Mouse (Mus musculus) cerebellum, adult 2 months (tissue): ENCODE measurements around the gene Ggta1. TPM values are rescaled to one million over a fixed set of nuclear protein-coding genes. Genes with fewer than 3 reads are reported as not detected.

Source experiments
- DNase-seq, 2 experiments: peaks; one replicate each; pipeline ENCODE4 v3.0.0; 2021
- H3K27ac ChIP-seq: fragments of 200-500 bp; 2 replicates; pipeline ENCODE4 v1.5.1; 2012; ENCODE audit warnings: low read length, control low read depth, inconsistent platforms; ENCODE audit not compliant: insufficient read depth
- H3K27me3 ChIP-seq: fragments of 200-500 bp; 2 replicates; pipeline ENCODE4 v1.6.1; 2012; ENCODE audit warnings: inconsistent platforms, mild to moderate bottlenecking, low read length, moderate library complexity; ENCODE audit not compliant: control insufficient read depth, insufficient read depth
- H3K4me1 ChIP-seq: fragments of 200-500 bp; 2 replicates; pipeline ENCODE4 v1.6.1; 2011; ENCODE audit warnings: low read length; ENCODE audit not compliant: control insufficient read depth, insufficient read depth
- H3K4me3 ChIP-seq: fragments of 200-500 bp; replicated peaks from 2 replicates; pipeline ENCODE3; 2011; ENCODE audit warnings: mild to moderate bottlenecking, low read depth, low read length, control low read depth; ENCODE audit not compliant: insufficient read depth
- CTCF ChIP-seq: fragments of 200-500 bp; IDR thresholded peaks from 2 replicates; pipeline ENCODE4 v1.5.1; 2011; ENCODE audit warnings: low read depth, mild to moderate bottlenecking, control low read depth, low read length, moderate library complexity, borderline replicate concordance; ENCODE audit not compliant: insufficient read depth
- POLR2A ChIP-seq: fragments of 200-500 bp; IDR thresholded peaks from 2 replicates; pipeline ENCODE4 v1.6.1; 2011; ENCODE audit warnings: low read length, control low read depth, borderline replicate concordance; ENCODE audit not compliant: insufficient read depth
- WGBS: fragments of 180-500 bp; shearing (Covaris S2); methylation state at CpG from one replicate; pipeline ENCODE4 v1.1.7; 2018; 5-methylcytosine and 5-hydroxymethylcytosine counted together
- polyA plus RNA-seq: library from polyadenylated mRNA; depleted of rRNA; stranded (reverse); fragments of >200 nt; gene quantifications from 2 replicates; pipeline ENCODE4 v1.2.3, GENCODE M21; 2012

The Ggta1 gene
- polyA plus RNA-seq, 1 experiment = 1.2 TPM

GRCm38 (mm10) chr2:35423711-35424339 lies 39.2 kb downstream of the Ggta1 start:
- Histone ChIP-seq H3K4me3 (no peak overlapping the region), H3K27me3 (no peaks in the 10 kb centered on the region), H3K27ac (no peak overlapping the region), H3K4me1 (no peaks in the 10 kb centered on the region)
- WGBS = 96% methylated on average over 1 of the region's 1 CpGs
- DNase-seq = no peak
- TF ChIP-seq POLR2A (no peak), CTCF (no peak)

GRCm38 (mm10) chr2:35422384-35422783 lies 40.6 kb downstream of the Ggta1 start:
- TF ChIP-seq POLR2A (no peak), CTCF (no peak)
- DNase-seq = no peak
- no peaks in the 10 kb centered on the region for H3K4me1 ChIP-seq
- H3K4me3 ChIP-seq = no peak overlapping the region
- no peaks in the 10 kb centered on the region for H3K27me3 ChIP-seq
- WGBS = 95% methylated on average over 3 of the region's 3 CpGs
- no peak overlapping the region for H3K27ac ChIP-seq

- no peak for TF ChIP-seq POLR2A
- TF ChIP-seq CTCF = no peak
- Histone ChIP-seq H3K27ac (no peak overlapping the region), H3K27me3 (no peaks in the 10 kb centered on the region), H3K4me3 (no peak overlapping the region), H3K4me1 (no peaks in the 10 kb centered on the region)
- 89% methylated on average over 1 of the region's 1 CpGs for WGBS
- DNase-seq = no peak
These were observed 42.4 kb downstream of the Ggta1 start for GRCm38 (mm10) chr2:35420681-35421080.

- Histone ChIP-seq H3K27me3 (no peaks in the 10 kb centered on the region), H3K27ac (no peak overlapping the region), H3K4me1 (no peaks in the 10 kb centered on the region), H3K4me3 (no peak overlapping the region)
- no peak for TF ChIP-seq CTCF
- TF ChIP-seq POLR2A = no peak
- DNase-seq = no peak
- WGBS = 98% methylated on average over 2 of the region's 2 CpGs
These were observed 43.4 kb downstream of the Ggta1 start for GRCm38 (mm10) chr2:35419671-35420070.

- Histone ChIP-seq H3K27ac (no peak overlapping the region), H3K4me3 (no peak overlapping the region), H3K27me3 (no peaks in the 10 kb centered on the region), H3K4me1 (no peaks in the 10 kb centered on the region)
- no peak for TF ChIP-seq POLR2A
- no peak for TF ChIP-seq CTCF
- WGBS = 86% methylated on average over 4 of the region's 4 CpGs
- no peak for DNase-seq
These were observed 43.8 kb downstream of the Ggta1 start for GRCm38 (mm10) chr2:35419243-35419642.

- H3K4me3 ChIP-seq = no peak overlapping the region
- WGBS = 85% methylated on average over 1 of the region's 1 CpGs
- DNase-seq = no peak
- no peak for TF ChIP-seq POLR2A
- no peak for TF ChIP-seq CTCF
- H3K27ac ChIP-seq = no peak overlapping the region
- no peaks in the 10 kb centered on the region for H3K27me3 ChIP-seq
- H3K4me1 ChIP-seq = no peaks in the 10 kb centered on the region
These were observed 45.8 kb downstream of the Ggta1 start for GRCm38 (mm10) chr2:35417231-35417630.

GRCm38 (mm10) chr2:35416473-35416872 lies 46.6 kb downstream of the Ggta1 start:
- H3K27ac ChIP-seq = no peak overlapping the region
- no peaks in the 10 kb centered on the region for H3K4me1 ChIP-seq
- TF ChIP-seq POLR2A = no peak
- TF ChIP-seq CTCF = no peak
- no peak for DNase-seq
- no peak overlapping the region for H3K4me3 ChIP-seq
- no peaks in the 10 kb centered on the region for H3K27me3 ChIP-seq
- 84% methylated on average over 6 of the region's 6 CpGs for WGBS

GRCm38 (mm10) chr2:35412810-35413209 lies 50.2 kb downstream of the Ggta1 start:
- TF ChIP-seq CTCF (no peak), POLR2A (no peak)
- H3K27ac ChIP-seq = no peak overlapping the region
- 90% methylated on average over 3 of the region's 3 CpGs for WGBS
- no peak for DNase-seq
- H3K27me3 ChIP-seq = no peaks in the 10 kb centered on the region
- no peaks in the 10 kb centered on the region for H3K4me1 ChIP-seq
- H3K4me3 ChIP-seq = no peak overlapping the region

GRCm38 (mm10) chr2:35412246-35412645 lies 50.8 kb downstream of the Ggta1 start:
- 80% methylated on average over 2 of the region's 2 CpGs for WGBS
- no peak for DNase-seq
- Histone ChIP-seq H3K27ac (no peak overlapping the region), H3K4me3 (no peak overlapping the region), H3K4me1 (no peaks in the 10 kb centered on the region), H3K27me3 (no peaks in the 10 kb centered on the region)
- no peak for TF ChIP-seq POLR2A
- no peak for TF ChIP-seq CTCF
